Mouse (Mus musculus): Measurements from ENCODE around the gene Mab21l1.

Gene Mab21l1

GRCm38 (mm10) chr3:55778764-55779730 lies 3.3 kb upstream of the Mab21l1 start:
- no peak for DNase-seq (ENCODE audit: low spot score)

DNA sequence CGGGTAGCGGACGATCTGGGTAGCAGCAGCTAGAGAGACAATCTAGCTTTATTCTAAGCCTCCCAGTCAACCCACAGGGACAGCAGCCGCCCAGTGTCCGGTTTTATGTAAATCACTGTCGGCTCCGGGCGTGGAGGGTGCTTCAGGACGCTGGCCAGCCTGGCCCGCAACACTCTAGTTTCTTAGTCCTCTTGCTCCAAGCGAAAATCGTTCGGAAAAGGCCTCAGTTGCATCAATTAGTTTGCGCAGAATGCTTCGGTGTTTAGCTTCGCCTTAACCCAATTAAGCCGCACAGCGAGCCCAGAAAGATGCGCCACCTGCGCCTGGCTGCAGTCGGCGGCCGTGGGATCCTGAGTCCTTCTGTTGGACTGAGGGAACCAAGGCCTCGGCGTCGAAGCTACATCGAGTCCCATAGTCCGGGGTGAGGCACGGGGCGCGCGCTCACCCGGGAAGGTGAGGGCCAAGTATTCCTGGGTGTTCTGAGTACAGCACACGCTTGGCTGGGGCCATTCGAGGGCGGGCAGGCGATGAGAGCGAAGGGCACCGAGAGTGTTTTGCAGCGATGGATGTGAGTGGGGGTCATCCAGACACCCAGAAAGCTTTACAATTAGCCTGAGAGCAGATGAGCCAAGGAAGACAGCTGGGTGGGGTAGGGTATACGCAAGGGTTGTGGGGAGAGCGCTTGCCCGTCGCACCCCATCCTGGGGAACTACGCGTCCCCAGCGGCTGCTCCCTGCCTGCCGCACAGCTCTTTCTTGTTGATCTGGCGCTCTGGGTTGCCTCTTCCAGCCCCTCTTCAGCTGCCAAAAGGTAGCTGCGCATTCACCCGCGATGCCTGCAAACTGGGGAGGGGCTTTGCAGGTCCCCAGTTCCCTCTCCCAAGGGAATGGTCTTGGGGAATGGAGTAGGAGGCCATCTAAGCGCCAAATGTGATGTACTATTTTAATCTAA lies 1.9 kb upstream of the Mab21l1 start:
- DNase-seq (ENCODE audit: low spot score) = peak; percentile 15

- no peak for DNase-seq (ENCODE audit: low spot score)
Observed at GRCm38 (mm10) chr3:55781429-55782055, 768 bp upstream of the Mab21l1 start.

GRCm38 (mm10) chr3:55782771-55783170 lies 461 bp downstream of the Mab21l1 start:
- DNase-seq (ENCODE audit: low spot score) = peak; percentile 24

GRCm38 (mm10) chr3:55783171-55784081 lies 1.1 kb downstream of the Mab21l1 start:
- DNase-seq (ENCODE audit: low spot score) = peak; percentile 28

- peak; percentile 14 for DNase-seq (ENCODE audit: low spot score)
Observed at GRCm38 (mm10) chr3:55784101-55784500, 1.8 kb downstream of the Mab21l1 start.

DNA sequence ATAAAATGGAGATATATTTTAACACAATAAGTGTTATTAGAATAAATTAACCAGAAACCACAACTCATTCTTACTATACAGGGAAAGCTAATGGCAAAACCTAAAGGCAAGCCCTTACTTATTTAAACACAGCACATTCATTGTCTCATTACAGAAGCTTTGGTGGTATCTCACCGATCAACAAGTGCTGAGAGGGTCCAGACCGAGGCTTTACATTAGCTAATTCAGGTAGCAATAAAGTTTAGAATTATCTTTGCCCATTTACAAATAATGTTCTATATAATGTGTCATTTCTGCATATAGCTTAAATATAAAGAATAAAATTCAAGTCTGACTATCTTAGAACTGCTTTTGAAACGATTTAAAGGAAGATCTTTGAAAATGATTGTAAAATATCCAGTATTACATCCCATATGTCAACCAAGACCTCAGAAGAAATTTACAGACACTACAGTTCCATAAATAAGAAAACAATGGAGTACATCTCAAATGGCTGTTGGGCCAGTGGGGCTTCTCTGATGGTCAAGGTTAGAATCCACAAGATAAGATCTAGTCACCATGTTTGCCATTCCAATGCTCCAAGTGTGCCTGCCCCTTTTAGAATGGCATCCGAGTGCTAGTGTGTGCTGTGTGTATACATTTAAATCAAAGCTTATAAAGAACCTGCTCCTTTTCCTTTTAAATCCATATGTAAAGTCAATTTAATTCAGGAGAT lies 3.1 kb downstream of the Mab21l1 start:
- no peak for DNase-seq (ENCODE audit: low spot score)

GRCm38 (mm10) chr3:55785981-55786725 lies 3.8 kb downstream of the Mab21l1 start:
- no peak for DNase-seq (ENCODE audit: low spot score)

DNA sequence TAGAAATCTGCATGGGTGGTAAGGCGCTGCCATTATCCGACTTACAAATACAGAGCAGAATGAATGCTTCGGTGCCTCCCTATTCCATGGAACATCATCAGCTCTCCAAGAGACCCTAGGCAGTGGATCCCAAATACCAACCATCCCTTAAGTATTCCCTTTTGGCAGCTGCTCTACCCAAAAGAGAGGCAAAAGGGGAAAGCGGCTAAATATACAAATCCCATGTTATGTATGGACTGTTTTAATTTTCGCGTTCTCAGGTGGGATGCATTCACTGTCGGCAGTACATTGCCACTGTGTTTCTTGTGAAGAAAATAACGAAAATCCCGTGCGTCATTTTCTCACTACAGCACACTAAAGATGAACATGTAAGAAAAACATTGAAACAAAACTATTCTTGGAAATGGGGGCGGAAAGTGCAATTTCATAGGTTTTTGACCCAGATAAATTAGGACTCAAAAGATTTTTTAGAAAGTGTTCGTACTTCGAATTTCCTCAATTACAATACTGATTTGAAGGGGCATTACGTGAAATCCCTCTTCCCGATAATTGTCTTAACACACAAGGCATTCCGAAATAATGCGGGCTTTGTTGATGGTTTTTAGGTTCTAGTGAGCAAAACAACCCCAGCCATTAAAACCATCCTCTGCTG lies 4.7 kb downstream of the Mab21l1 start:
- DNase-seq (ENCODE audit: low spot score) = no peak

- peak; percentile 48 for DNase-seq (ENCODE audit: low spot score)
Observed at GRCm38 (mm10) chr3:55787487-55788213, 5.3 kb downstream of the Mab21l1 start.

DNA sequence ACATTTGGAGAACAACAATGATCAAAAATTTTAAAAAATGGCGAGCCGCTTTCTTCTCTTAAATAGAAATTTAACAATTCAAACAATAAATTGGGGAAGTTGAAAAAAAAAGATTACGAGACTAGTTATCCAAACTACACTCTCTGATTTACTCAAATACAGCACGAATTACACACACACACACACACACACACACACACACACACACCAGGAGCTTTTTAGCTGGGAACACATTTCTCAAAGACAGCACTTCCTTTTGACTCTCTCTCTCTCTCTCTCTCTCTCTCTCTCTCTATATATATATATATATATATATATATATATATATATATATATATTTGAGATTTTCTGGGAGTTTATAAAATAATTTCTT lies 5.9 kb downstream of the Mab21l1 start:
- DNase-seq (ENCODE audit: low spot score) = no peak

DNA sequence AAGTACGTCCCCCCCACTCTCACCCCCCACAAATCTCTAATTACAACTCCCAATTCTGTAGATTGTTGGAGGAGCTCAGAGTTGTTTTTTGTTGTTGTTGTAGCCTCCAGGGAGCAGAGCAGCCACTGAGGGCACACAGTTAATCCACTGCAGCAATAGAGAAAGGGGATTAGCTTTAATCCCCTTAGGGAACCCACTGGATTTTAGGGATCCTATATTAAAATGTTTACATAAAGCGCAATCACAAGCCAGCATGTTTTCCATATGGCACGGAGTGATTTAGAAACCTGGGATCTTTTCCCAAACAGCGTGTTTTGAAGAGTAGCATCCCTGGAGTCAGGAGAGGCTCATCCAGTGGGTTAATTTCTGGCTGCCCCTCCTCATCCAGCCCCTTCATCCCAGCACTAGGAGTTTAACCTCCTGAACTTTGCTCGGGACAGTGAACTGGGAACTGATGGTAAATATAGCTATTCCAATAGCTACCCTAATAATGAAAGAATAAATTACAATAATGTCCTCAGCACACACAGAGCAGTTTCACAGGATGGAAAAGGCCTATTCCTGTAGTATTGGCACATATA lies 6.4 kb downstream of the Mab21l1 start:
- no peak for DNase-seq (ENCODE audit: low spot score)

DNA sequence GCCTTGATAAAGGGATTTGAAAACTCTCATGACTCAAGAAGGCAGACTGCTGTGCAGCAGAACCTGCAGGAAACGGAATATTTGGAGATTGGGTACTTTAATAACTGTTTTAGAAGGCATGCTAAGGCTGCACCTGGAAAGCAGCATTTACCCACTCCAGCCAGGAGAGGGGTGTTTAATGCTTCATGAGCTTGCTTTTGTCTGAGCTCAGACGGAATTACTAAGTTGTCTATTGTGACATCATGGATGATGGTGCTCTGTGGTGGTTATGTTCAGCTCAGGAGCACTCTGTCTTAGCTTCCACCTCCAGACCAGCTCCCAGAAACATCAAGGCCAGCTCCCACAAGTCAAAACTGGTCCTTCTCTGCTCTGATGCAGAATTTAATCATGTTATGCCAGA lies 7.5 kb downstream of the Mab21l1 start:
- no peak for DNase-seq (ENCODE audit: low spot score)

DNA sequence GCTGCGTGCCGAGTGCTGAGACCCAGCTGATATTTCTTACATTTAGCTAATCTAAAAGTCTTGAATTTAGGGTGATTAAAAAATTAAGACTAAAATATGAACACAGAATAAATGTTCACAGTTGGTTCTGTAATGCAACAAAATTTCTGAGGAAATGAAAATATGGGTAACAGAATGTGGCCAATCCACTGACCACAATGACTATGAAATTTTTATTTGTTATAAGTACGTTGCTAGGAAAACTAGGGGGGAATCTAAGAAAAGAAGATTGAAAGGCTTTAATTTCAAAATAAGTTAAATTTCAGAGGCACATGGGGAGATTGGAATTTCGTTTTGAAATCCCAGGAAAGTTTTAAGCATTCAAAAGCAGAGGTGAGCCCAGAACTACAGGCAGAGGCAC lies 8.3 kb downstream of the Mab21l1 start:
- no peak for DNase-seq (ENCODE audit: low spot score)

GRCm38 (mm10) chr3:55792251-55792650 lies 9.9 kb downstream of the Mab21l1 start:
- DNase-seq (ENCODE audit: low spot score) = no peak

DNA sequence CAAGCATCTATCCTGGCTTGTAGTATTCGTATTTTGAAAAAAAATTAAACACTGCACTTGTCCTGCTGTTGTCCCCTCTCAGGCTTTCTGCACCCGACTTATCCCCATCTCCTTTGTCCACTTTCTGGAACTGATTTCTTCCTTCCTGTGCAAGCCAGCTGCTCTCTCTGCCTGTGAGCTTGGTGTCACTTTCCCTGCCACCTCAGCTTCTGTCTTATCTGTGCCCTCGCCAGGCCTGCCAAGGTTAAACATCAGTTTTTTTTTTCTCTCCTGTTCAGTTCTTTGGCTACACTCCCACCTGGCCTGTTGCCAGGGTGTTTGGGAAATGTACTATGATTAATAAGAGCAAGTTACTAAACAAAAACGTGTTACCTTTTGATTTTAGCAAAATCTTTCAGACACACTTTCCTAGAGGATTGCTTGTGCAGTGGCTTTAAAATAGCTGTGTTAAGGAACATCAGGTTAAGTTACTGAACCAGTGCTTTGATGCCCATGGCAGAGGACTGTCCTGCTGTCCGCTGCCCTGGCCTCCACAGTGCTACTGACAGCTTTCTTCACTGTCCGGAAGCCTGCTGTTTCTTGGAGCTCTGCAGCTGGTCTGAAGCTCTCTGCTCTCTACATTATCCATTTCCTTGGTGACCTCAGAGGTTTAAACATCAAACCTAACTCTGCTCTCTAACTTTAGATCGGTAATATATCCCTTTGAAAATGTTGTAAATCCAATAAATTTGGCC lies 11.7 kb downstream of the Mab21l1 start:
- no peak for DNase-seq (ENCODE audit: low spot score)

- DNase-seq (ENCODE audit: low spot score) = no peak
Observed at GRCm38 (mm10) chr3:55794768-55795167, 12.5 kb downstream of the Mab21l1 start.

All from yolk sac, embryonic 10.5 days (tissue).